Mouse (Mus musculus) heart, embryonic 13.5 days (tissue): Measurements from ENCODE around the gene Gm5426. TPM values are rescaled to one million over a fixed set of nuclear protein-coding genes. Genes with fewer than 3 reads are reported as not detected.

ENCODE experiments used
- ATAC-seq: fragments of 200-750 bp; cut with Nextera tagmentation; 2 replicates; pipeline ENCODE4 v1.8.0; 2017; ENCODE audit warnings: moderate TSS enrichment; ENCODE audit not compliant: insufficient number of reproducible peaks, low FRiP score, low TSS enrichment; ENCODE audit errors: extremely low read depth
- H3K27ac ChIP-seq: fragments of 300-500 bp; sonication (generic); replicated peaks from 2 replicates; pipeline ENCODE4 v1.5.1; 2015; ENCODE audit warnings: moderate library complexity, mild to moderate bottlenecking, inconsistent platforms
- H3K27me3 ChIP-seq: fragments of 300-500 bp; sonication (generic); replicated peaks from 2 replicates; pipeline ENCODE4 v1.6.1; 2015; ENCODE audit warnings: mild to moderate bottlenecking, inconsistent platforms
- H3K36me3 ChIP-seq: fragments of 300-500 bp; sonication (generic); 2 replicates; pipeline ENCODE4 v1.6.1; 2015; ENCODE audit warnings: mild to moderate bottlenecking, inconsistent platforms
- H3K4me1 ChIP-seq: fragments of 300-500 bp; sonication (generic); 2 replicates; pipeline ENCODE4 v1.6.1; 2015; ENCODE audit warnings: inconsistent platforms
- H3K4me2 ChIP-seq: fragments of 300-500 bp; sonication (generic); 2 replicates; pipeline ENCODE4 v1.6.1; 2015; ENCODE audit warnings: inconsistent platforms, mild to moderate bottlenecking, moderate library complexity
- H3K4me3 ChIP-seq: fragments of 300-500 bp; sonication (generic); 2 replicates; pipeline ENCODE4 v1.5.1; 2015; ENCODE audit warnings: moderate library complexity, mild to moderate bottlenecking, inconsistent platforms
- H3K9ac ChIP-seq: fragments of 300-500 bp; sonication (generic); 2 replicates; pipeline ENCODE4 v1.6.1; 2015; ENCODE audit warnings: inconsistent platforms, mild to moderate bottlenecking, moderate library complexity
- H3K9me3 ChIP-seq: fragments of 300-500 bp; sonication (generic); 2 replicates; pipeline ENCODE4 v1.6.1; 2016; ENCODE audit warnings: inconsistent platforms
- WGBS: fragments of 180-500 bp; shearing (Covaris S2); methylation state at CpG from one replicate; pipeline ENCODE4 v1.1.7; 2015; ENCODE audit warnings: mixed read lengths; 5-methylcytosine and 5-hydroxymethylcytosine counted together
- polyA plus RNA-seq: library from polyadenylated mRNA; unstranded; fragments of >200 nt; fragmentation: Nextera tagmentation; extraction: Ambion mirVana; gene quantifications from 2 replicates; pipeline ENCODE4 v1.2.1, GENCODE M21; 2015

Gm5426 gene
- polyA plus RNA-seq, 1 experiment from 2014 or later: not detected

GRCm38 (mm10) chr10:96146578-96146977 is 10.2 kb downstream of the Gm5426 start:
- no peak for ATAC-seq

GRCm38 (mm10) chr10:96148250-96148699 is 11.9 kb downstream of the Gm5426 start:
- ATAC-seq: no peak
- H3K4me2 ChIP-seq: no peak overlapping the region
- H3K27me3 ChIP-seq: no peaks in the 10 kb centered on the region
- H3K9ac ChIP-seq: no peak overlapping the region
- H3K36me3 ChIP-seq: no peaks in the 10 kb centered on the region
- no peaks in the 10 kb centered on the region for H3K9me3 ChIP-seq
- WGBS: 44% methylated on average over 10 of the region's 10 CpGs
- no peak overlapping the region for H3K4me3 ChIP-seq
- H3K4me1 ChIP-seq: peaks cover 7% of the 10 kb centered on the region
- no peak overlapping the region for H3K27ac ChIP-seq

More at GRCm38 (mm10) chr10:96146578-96146977, 10.2 kb downstream of the Gm5426 start:
- Histone ChIP-seq H3K27ac (no peak overlapping the region), H3K4me3 (no peak overlapping the region), H3K4me1 (peaks cover 7% of the 10 kb centered on the region), H3K4me2 (no peak overlapping the region), H3K36me3 (no peaks in the 10 kb centered on the region), H3K9ac (no peak overlapping the region), H3K9me3 (no peaks in the 10 kb centered on the region), H3K27me3 (no peaks in the 10 kb centered on the region)
- WGBS: 82% methylated on average over 5 of the region's 5 CpGs

- no peaks in the 10 kb centered on the region for H3K9me3 ChIP-seq
- no peak overlapping the region for H3K27ac ChIP-seq
- peaks cover 7% of the 10 kb centered on the region for H3K4me1 ChIP-seq
- H3K4me2 ChIP-seq: no peak overlapping the region
- 77% methylated on average over 12 of the region's 12 CpGs for WGBS
- no peaks in the 10 kb centered on the region for H3K27me3 ChIP-seq
- no peak overlapping the region for H3K9ac ChIP-seq
- ATAC-seq: no peak
- no peak overlapping the region for H3K4me3 ChIP-seq
- H3K36me3 ChIP-seq: no peaks in the 10 kb centered on the region
Measured at GRCm38 (mm10) chr10:96150401-96151116, 14.2 kb downstream of the Gm5426 start.

- Histone ChIP-seq H3K4me2 (no peak overlapping the region), H3K4me1 (peaks cover 2% of the 10 kb centered on the region), H3K4me3 (no peak overlapping the region), H3K36me3 (no peaks in the 10 kb centered on the region), H3K9me3 (peaks cover 6% of the 10 kb centered on the region; the same call in 1 of the 2 replicates), H3K27ac (no peak overlapping the region), H3K27me3 (no peaks in the 10 kb centered on the region), H3K9ac (no peak overlapping the region)
- ATAC-seq: no peak
- 42% methylated on average over 5 of the region's 5 CpGs for WGBS
Measured at GRCm38 (mm10) chr10:96153315-96153714, 16.9 kb downstream of the Gm5426 start.

GRCm38 (mm10) chr10:96162975-96163706 is 26.7 kb downstream of the Gm5426 start:
- ATAC-seq: no peak
- no peak overlapping the region for H3K4me2 ChIP-seq
- H3K36me3 ChIP-seq: no peaks in the 10 kb centered on the region
- H3K9me3 ChIP-seq: peaks cover 5% of the 10 kb centered on the region; the same call in 1 of the 2 replicates
- H3K4me3 ChIP-seq: no peak overlapping the region
- 76% methylated on average over 7 of the region's 7 CpGs for WGBS
- H3K27me3 ChIP-seq: no peaks in the 10 kb centered on the region
- no peak overlapping the region for H3K9ac ChIP-seq
- H3K4me1 ChIP-seq: no peaks in the 10 kb centered on the region
- no peak overlapping the region for H3K27ac ChIP-seq

GRCm38 (mm10) chr10:96163791-96164190 is 27.4 kb downstream of the Gm5426 start:
- WGBS: 77% methylated on average over 4 of the region's 4 CpGs
- H3K4me1 ChIP-seq: no peaks in the 10 kb centered on the region
- no peaks in the 10 kb centered on the region for H3K36me3 ChIP-seq
- H3K4me2 ChIP-seq: no peak overlapping the region
- no peak overlapping the region for H3K4me3 ChIP-seq
- H3K27ac ChIP-seq: no peak overlapping the region
- no peak for ATAC-seq
- no peak overlapping the region for H3K9ac ChIP-seq
- peaks cover 5% of the 10 kb centered on the region; the same call in 1 of the 2 replicates for H3K9me3 ChIP-seq
- H3K27me3 ChIP-seq: no peaks in the 10 kb centered on the region

- Histone ChIP-seq H3K4me1 (no peaks in the 10 kb centered on the region), H3K4me2 (no peak overlapping the region), H3K27ac (no peak overlapping the region), H3K4me3 (no peak overlapping the region), H3K9me3 (peaks cover 5% of the 10 kb centered on the region; the same call in 1 of the 2 replicates), H3K9ac (no peak overlapping the region), H3K36me3 (no peaks in the 10 kb centered on the region), H3K27me3 (no peaks in the 10 kb centered on the region)
- ATAC-seq: no peak
- WGBS: 90% methylated on average over 4 of the region's 4 CpGs
Measured at GRCm38 (mm10) chr10:96165260-96165659, 28.9 kb downstream of the Gm5426 start.

- Histone ChIP-seq H3K27ac (no peak overlapping the region), H3K4me2 (no peak overlapping the region), H3K4me1 (no peaks in the 10 kb centered on the region), H3K4me3 (no peak overlapping the region), H3K9ac (no peak overlapping the region), H3K9me3 (no peaks in the 10 kb centered on the region), H3K36me3 (no peaks in the 10 kb centered on the region), H3K27me3 (no peaks in the 10 kb centered on the region)
- 72% methylated on average over 4 of the region's 4 CpGs for WGBS
- ATAC-seq: no peak
Measured at GRCm38 (mm10) chr10:96168998-96169397, 32.6 kb downstream of the Gm5426 start.

GRCm38 (mm10) chr10:96171546-96171945 is 35.1 kb downstream of the Gm5426 start:
- ATAC-seq: no peak
- Histone ChIP-seq H3K4me3 (no peak overlapping the region), H3K36me3 (no peaks in the 10 kb centered on the region), H3K4me2 (no peak overlapping the region), H3K27ac (no peak overlapping the region), H3K9ac (no peak overlapping the region), H3K4me1 (no peaks in the 10 kb centered on the region), H3K27me3 (no peaks in the 10 kb centered on the region), H3K9me3 (no peaks in the 10 kb centered on the region)

- Histone ChIP-seq H3K36me3 (no peaks in the 10 kb centered on the region), H3K4me1 (no peaks in the 10 kb centered on the region), H3K27me3 (no peaks in the 10 kb centered on the region), H3K27ac (no peak overlapping the region), H3K9me3 (no peaks in the 10 kb centered on the region), H3K4me2 (no peak overlapping the region), H3K4me3 (no peak overlapping the region), H3K9ac (no peak overlapping the region)
- ATAC-seq: no peak
- 63% methylated on average over 4 of the region's 4 CpGs for WGBS
Measured at GRCm38 (mm10) chr10:96172964-96173363, 36.6 kb downstream of the Gm5426 start.

GRCm38 (mm10) chr10:96173771-96174170 is 37.4 kb downstream of the Gm5426 start:
- no peaks in the 10 kb centered on the region for H3K27me3 ChIP-seq
- no peak overlapping the region for H3K4me2 ChIP-seq
- no peaks in the 10 kb centered on the region for H3K36me3 ChIP-seq
- ATAC-seq: no peak
- no peak overlapping the region for H3K9ac ChIP-seq
- H3K27ac ChIP-seq: no peak overlapping the region
- H3K4me3 ChIP-seq: no peak overlapping the region
- peaks cover 4% of the 10 kb centered on the region; the same call in 1 of the 2 replicates for H3K4me1 ChIP-seq
- H3K9me3 ChIP-seq: no peaks in the 10 kb centered on the region
- WGBS: 75% methylated on average over 10 of the region's 10 CpGs
